Mouse (Mus musculus) CD4-positive, CD25-positive, alpha-beta regulatory T cell, adult 2 months (primary cell): ENCODE measurements around the gene Xylt2.
"Not testable (repeated sequence)": the region's sequence is repeated elsewhere in the genome, so short reads cannot be mapped to it uniquely, and the experiment has no call there.

Experiments used
- DNase-seq: peaks from one replicate; pipeline ENCODE4 v3.0.0-alpha.2; 2012; ENCODE audit warnings: low read depth, low spot score

Xylt2 gene

GRCm38 (mm10) chr11:94676308-94676707 lies 1.0 kb downstream of the Xylt2 start:
- no peak for DNase-seq

DNA sequence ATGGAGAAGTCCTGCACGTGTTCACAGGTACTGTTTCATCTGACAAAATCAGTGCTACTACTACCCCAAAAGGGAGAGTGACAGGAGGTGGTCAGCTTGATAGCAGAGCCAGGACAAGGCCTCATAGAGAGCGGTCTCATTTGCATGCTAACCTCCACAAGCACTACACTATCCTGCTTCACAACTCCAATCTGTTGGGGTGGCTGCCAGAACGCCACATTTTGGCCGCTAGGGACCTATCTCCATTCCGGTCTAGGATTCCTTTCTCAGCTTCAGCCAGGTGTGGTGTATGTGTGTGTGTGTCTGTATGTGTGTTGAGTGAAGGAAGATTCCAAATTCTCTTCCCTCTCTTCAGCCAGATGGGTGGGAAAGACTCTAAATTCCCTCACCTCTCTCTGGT lies 1.9 kb downstream of the Xylt2 start:
- DNase-seq: no peak

DNA sequence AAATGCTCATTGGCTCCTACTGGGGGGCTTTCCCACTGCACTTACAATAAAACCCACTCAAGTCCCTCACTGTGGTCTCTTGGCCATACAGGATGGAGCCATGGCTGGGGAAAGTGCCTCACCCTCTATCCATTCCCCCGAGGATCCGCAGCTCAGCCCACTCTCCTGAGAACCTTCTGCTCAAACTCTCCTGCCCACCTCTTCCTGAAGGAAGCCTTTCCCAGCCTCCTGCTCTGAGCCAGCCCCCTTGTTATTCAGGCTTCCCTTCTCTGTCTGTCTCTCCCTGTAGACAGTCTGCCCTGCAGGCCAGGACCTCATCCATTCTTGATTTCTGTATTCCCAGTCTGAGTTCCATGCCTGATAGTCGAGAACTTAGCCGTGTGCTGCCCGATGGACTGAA lies 2.3 kb downstream of the Xylt2 start:
- no peak for DNase-seq

DNA sequence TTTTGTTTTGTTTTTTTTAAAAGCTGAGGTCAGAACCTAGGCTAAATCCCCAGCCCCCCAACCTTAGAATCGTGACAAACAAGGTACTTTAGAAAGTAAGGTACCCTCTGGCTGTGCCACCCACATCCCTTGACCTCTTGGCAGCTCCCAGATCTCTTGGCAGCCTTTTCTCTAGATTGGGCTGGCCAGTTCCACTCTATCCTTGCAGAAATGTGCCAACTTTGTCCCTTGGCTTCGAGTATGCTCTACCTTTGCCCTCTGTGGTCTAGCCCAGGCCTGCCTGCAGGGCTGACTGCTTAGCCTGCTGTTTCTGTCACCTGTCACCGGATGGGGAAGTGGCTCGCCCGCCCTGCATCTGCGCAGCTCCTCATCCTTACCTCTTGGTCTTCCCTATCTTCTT lies 12.0 kb downstream of the Xylt2 start:
- DNase-seq: no peak

DNA sequence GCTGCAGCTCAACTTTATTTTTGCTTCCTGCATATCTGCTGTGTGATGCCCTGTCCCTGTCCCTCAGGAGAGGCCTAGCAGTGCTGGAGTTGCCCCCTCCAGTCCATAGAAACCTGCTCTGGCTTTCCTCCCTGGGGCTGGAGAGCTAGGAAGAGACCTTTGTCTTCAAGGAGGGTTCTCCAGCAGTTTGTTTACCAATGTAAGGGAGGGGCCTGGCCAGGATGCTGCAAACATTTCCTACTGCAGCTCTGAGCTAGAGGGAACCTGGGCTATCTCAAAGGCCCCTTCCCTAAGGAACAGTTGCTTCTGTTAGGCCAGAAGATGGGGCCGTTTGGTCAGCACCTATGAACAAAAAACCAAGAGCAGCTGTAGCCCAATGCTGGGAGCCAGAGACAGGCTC lies 16.0 kb downstream of the Xylt2 start:
- DNase-seq: no peak

DNA sequence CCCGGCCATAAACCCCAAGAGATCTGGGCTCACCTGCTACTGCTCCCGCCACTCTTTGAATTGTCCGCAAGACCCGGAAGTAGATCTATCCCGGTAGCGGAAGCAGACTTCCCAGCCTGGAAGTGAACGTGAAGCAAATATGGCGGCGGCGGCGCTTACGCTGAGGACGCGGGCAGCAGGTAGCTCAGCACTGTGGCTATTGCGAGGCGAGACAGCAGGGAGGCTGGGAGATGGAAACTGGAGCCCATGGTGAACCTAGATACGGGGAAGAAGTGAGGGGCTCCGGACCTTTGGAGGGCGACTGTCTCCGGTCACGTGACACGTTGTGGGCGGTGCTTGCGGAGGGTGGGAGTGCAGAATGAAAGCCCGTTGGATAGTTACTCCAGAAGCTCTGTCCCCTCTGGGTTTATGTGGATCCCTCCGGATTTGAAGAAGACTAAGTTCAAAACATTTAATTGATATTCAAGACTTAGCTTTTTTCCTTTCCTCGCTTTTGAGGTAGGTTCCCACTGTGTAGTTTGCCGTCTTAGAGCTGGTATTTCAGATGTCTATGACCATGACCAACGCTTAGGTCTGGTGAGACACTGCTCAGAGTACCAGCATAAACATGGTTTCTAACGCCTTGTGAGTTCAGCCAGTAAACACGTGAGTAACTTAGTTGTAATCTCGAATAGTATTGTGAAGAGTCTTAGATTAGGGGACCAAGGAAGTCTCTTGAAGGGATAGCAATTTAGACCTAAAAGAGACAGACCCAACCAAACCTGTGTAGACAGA lies 23.5 kb downstream of the Xylt2 start, which contains the start of the genes Mrpl27 and Eme1:
Gene Mrpl27 (plus strand): TSS at position 105 of the 774 bp plus-strand sequence.
Gene Eme1 (minus strand): TSS at position 302 of the 774 bp plus-strand sequence.
- peak; percentile 86 for DNase-seq

- no peak for DNase-seq
These were observed 24.3 kb downstream of the Xylt2 start for GRCm38 (mm10) chr11:94652973-94653372.

- not testable (repeated sequence) for DNase-seq
These were observed 26.1 kb downstream of the Xylt2 start for GRCm38 (mm10) chr11:94651241-94651640.

DNA sequence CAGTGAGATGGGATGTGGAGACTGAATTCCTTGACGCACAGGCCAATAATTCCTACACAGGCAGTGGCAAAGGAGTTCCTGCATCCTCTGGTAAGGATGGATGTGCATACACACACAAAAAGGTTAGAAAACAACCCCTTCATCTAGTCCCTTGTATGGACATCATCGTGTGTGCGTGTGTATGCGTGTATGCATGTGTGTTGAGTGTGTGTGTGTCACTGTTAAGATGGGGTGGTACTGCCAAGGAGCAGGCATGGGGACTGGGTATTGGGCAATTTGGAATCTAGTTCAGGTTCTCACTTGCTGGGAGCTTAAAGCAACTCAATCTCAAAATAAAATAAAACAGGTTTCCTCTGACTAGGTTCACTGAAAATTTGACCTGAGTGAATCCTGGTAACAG lies 30.9 kb downstream of the Xylt2 start:
- DNase-seq: no peak

- no peak for DNase-seq
These were observed 32.7 kb downstream of the Xylt2 start for GRCm38 (mm10) chr11:94644461-94645219.

GRCm38 (mm10) chr11:94634431-94634830 lies 42.9 kb downstream of the Xylt2 start:
- DNase-seq: no peak

GRCm38 (mm10) chr11:94632988-94633387 lies 44.3 kb downstream of the Xylt2 start:
- DNase-seq: no peak

GRCm38 (mm10) chr11:94631969-94632368 lies 45.3 kb downstream of the Xylt2 start:
- no peak for DNase-seq

GRCm38 (mm10) chr11:94630199-94631011 lies 46.9 kb downstream of the Xylt2 start:
- peak; percentile 55 for DNase-seq

DNA sequence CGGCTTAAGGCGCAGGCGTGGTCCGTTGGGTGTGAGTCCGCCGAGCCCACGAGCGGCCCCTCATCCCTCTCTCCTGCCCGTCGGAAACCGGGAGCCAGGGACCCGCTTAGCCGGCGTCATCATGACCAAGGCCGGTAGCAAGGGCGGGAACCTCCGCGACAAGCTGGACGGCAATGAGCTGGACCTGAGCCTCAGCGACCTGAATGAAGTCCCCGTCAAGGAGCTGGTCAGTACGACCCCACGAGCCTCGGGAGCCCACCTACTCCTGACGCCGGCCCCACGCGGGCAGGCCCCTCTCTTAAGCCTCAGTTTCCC lies 47.5 kb downstream of the Xylt2 start:
- DNase-seq: no peak

DNA sequence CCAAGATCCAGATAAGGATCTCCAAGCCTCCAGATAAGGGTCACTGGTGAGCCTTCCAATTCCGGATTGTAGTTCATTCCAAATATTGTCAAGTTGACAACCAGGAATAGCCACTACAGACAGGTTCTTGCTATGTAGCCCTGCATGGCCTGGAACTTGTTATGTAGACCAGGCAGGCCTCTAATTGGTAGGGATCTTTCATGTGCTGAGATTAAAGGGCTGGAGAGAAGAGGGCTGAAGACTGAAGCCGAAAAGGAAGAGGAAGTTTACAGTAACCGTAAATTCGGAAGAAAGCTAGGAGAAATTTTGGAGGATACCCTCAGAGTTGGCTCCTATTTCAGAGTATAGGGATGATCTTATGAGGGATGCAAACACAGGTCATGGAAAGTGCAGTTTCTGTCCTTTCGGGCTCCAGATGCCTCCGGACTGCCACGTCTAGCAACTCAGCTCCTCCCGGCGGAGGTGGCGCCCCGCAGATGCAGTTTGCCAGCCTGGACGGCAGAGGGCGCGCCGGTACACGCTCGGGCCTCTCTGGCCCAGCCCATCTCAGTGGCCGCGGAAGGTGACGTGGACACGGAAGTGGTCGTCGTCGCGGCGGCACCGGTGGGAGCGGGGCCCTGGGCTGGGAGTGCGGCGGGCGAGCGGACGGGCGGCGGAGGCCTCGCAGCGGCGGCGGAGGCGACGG lies 48.0 kb downstream of the Xylt2 start, which contains the start of gene Lrrc59:
Gene Lrrc59 (plus strand): TSS at position 569 of the 685 bp plus-strand sequence.
- peak; percentile 96 for DNase-seq

DNA sequence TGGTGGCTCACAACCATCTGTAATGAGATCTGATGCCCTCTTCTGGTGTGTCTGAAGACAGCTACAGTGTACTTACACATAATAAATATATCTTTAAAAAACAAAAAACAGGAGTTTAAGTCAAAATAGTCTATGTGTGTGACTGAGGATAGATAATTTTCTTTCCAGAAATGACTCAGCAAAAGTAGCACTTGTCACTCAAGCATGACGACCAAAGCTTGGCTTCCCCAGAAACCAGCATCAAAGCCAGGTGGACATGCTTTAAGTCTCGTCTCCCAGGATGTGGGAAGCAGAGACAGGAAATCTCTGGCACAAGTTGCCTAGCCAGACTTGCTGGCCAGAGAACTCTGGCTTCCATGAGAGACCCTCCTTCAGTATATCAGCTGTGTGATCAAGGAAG lies 55.2 kb downstream of the Xylt2 start:
- DNase-seq: no peak

GRCm38 (mm10) chr11:94621458-94621852 lies 55.9 kb downstream of the Xylt2 start:
- DNase-seq: peak; percentile 62

DNA sequence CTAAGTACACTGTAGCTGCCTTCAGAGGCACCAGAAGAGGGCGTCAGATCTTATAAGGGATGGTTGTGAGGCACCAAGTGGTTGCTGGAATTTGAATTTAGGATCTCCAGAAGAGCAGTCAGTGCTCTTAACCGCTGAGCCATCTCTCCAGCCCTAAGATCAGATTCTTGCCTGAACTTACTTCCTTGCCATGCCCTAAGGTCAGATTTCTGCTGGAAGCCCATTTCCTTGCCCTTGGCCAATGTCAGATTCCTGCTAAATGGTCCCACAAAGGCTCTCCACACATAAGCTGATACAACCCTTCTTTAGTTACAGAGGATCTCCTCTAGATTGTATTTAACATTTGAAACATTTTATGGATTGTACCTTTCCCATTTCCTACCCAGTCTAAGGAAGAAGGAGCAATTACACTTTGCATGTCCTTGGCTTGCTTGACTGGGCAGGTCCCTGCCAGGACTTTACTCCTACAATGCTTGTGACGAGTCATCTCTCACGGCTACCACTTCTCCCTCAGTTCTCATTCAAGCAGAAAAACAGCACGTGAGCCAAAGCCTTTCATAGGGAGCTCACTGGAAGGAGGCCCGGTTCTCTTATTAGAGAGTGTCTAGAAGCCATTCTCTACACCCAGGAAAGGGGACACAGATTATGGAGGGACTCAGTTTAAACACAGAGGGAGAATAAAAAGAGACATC lies 56.4 kb downstream of the Xylt2 start:
- DNase-seq: peak; percentile 18

DNA sequence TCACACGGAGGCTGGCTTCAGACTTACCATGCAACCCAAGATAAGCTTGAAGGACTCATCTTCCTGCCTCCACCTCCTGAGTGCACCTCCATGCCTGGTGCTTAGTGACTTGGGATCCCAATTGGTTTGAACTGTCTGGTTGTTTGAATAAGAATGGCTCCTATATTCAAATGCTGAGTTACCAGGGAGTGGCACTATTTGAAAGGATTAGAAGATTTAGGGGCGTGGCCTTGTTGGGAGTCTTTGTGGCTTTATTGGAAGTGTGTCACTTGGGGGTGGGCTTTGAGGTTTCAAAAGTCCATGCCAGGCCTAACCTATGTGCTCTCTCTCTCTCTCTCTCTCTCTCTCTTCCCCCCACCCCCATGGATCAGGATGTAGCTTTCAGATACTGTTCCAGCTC lies 59.7 kb downstream of the Xylt2 start:
- no peak for DNase-seq

DNA sequence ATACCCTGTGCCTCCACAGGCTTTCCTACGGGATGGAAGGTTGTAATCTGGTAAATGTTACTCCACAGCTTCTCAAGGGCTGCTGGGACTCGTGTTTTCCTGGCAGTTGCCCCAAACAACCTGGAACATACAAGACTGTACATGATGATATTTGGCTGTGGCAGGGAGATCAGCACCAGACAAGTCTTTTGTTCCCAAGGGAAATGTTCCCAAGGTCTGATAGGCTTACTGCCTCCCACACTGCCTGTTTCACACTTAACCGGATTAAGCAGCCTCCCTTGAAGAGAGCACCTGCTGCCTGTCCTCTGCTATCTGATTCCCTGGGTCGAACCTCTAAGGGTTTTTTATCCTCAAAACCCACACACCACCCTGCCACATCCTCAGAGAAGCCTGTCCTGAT lies 61.8 kb downstream of the Xylt2 start:
- DNase-seq: no peak
